Mouse (Mus musculus) kidney, adult 2 months (tissue): ENCODE measurements around the gene Iqck. TPM values are rescaled to one million over a fixed set of nuclear protein-coding genes. Genes with fewer than 3 reads are reported as not detected.
A peak's percentile ranks its signal among the peaks of the same experiment; 100 is the strongest.

Experiments used
- DNase-seq: peaks from one replicate; pipeline ENCODE4 v3.0.0; 2021
- H3K27ac ChIP-seq: fragments of 200-500 bp; 2 replicates; pipeline ENCODE4 v1.5.1; 2012; ENCODE audit warnings: low read depth, low read length, control low read depth, inconsistent platforms; ENCODE audit not compliant: insufficient read depth
- H3K27me3 ChIP-seq: fragments of 200-500 bp; replicated peaks from 2 replicates; pipeline ENCODE4 v1.6.1; 2012; ENCODE audit warnings: mild to moderate bottlenecking, moderate library complexity, low read length, inconsistent platforms; ENCODE audit not compliant: control insufficient read depth, insufficient read depth
- H3K36me3 ChIP-seq: fragments of 200-500 bp; 2 replicates; pipeline ENCODE4 v1.6.1; 2012; ENCODE audit warnings: mild to moderate bottlenecking, moderate library complexity, low read length, inconsistent platforms; ENCODE audit not compliant: control insufficient read depth, insufficient read depth
- H3K4me1 ChIP-seq: fragments of 200-500 bp; 2 replicates; pipeline ENCODE4 v1.6.1; 2011; ENCODE audit warnings: low read length; ENCODE audit not compliant: control insufficient read depth, insufficient read depth
- H3K4me3 ChIP-seq: fragments of 200-500 bp; 2 replicates; pipeline ENCODE4 v1.5.1; 2011; ENCODE audit warnings: mild to moderate bottlenecking, low read depth, low read length, control low read depth; ENCODE audit not compliant: insufficient read depth
- CTCF ChIP-seq: fragments of 200-500 bp; conservative IDR thresholded peaks from 2 replicates; pipeline ENCODE4 v1.5.1; 2011; ENCODE audit warnings: low read depth, mild to moderate bottlenecking, control low read depth, low read length, moderate library complexity, mixed read lengths; ENCODE audit not compliant: insufficient read depth, insufficient read length
- POLR2A ChIP-seq: fragments of 200-500 bp; IDR thresholded peaks from one replicate; pipeline ENCODE4 v1.6.1; 2011; ENCODE audit warnings: low read depth, low read length, control low read depth
- WGBS: fragments of 180-500 bp; shearing (Covaris S2); methylation state at CpG from one replicate; pipeline ENCODE4 v1.1.7; 2018; 5-methylcytosine and 5-hydroxymethylcytosine counted together
- polyA plus RNA-seq: library from polyadenylated mRNA; depleted of rRNA; stranded (reverse); fragments of >200 nt; gene quantifications from 2 replicates; pipeline ENCODE4 v1.2.3, GENCODE M21; 2012; rRNA removed

The Iqck gene
- polyA plus RNA-seq, 1 experiment: 2.0 TPM

- DNase-seq: peak; percentile 86
- no peaks in the 10 kb centered on the region for H3K4me1 ChIP-seq
- 8% methylated on average over 13 of the region's 13 CpGs for WGBS
- no peak overlapping the region for H3K27ac ChIP-seq
- H3K27me3 ChIP-seq: no peaks in the 10 kb centered on the region
- H3K4me3 ChIP-seq: no peak overlapping the region
- H3K36me3 ChIP-seq: no peaks in the 10 kb centered on the region
- TF ChIP-seq POLR2A: no peak
- peak; percentile 98 for TF ChIP-seq CTCF
Observed at GRCm38 (mm10) chr7:118996137-118996837, 140.7 kb downstream of the Iqck start.

GRCm38 (mm10) chr7:118999857-119000256 lies 144.3 kb downstream of the Iqck start:
- 64% methylated on average over 2 of the region's 2 CpGs for WGBS
- Histone ChIP-seq H3K27me3 (no peaks in the 10 kb centered on the region), H3K4me1 (no peaks in the 10 kb centered on the region), H3K4me3 (no peak overlapping the region), H3K27ac (no peak overlapping the region), H3K36me3 (no peaks in the 10 kb centered on the region)
- TF ChIP-seq CTCF (no peak), POLR2A (no peak)
- peak; percentile 53 for DNase-seq

GRCm38 (mm10) chr7:119001965-119002364 lies 146.4 kb downstream of the Iqck start:
- whole genome bisulfite sequencing: 33% methylated on average over 2 of the region's 2 CpGs
- no peak overlapping the region for H3K4me3 ChIP-seq
- no peak overlapping the region for H3K27ac ChIP-seq
- TF ChIP-seq POLR2A: no peak
- no peak for TF ChIP-seq CTCF
- no peak for DNase-seq
- no peaks in the 10 kb centered on the region for H3K4me1 ChIP-seq
- no peaks in the 10 kb centered on the region for H3K36me3 ChIP-seq
- H3K27me3 ChIP-seq: no peaks in the 10 kb centered on the region

- Histone ChIP-seq H3K4me3 (no peak overlapping the region), H3K4me1 (no peaks in the 10 kb centered on the region), H3K36me3 (no peaks in the 10 kb centered on the region), H3K27me3 (no peaks in the 10 kb centered on the region), H3K27ac (no peak overlapping the region)
- WGBS: 19% methylated on average over 2 of the region's 2 CpGs
- DNase-seq: peak; percentile 50
- no peak for TF ChIP-seq CTCF
- no peak for TF ChIP-seq POLR2A
Observed at GRCm38 (mm10) chr7:119002501-119002900, 146.9 kb downstream of the Iqck start.

GRCm38 (mm10) chr7:119010854-119011529 lies 155.4 kb downstream of the Iqck start:
- 16% methylated on average over 5 of the region's 5 CpGs for WGBS
- Histone ChIP-seq H3K4me3 (no peak overlapping the region), H3K27ac (no peak overlapping the region), H3K4me1 (no peaks in the 10 kb centered on the region), H3K36me3 (no peaks in the 10 kb centered on the region), H3K27me3 (no peaks in the 10 kb centered on the region)
- TF ChIP-seq CTCF (peak; percentile 79), POLR2A (no peak)
- peak; percentile 67 for DNase-seq

GRCm38 (mm10) chr7:119015736-119016135 lies 160.2 kb downstream of the Iqck start:
- Histone ChIP-seq H3K4me1 (no peaks in the 10 kb centered on the region), H3K4me3 (no peak overlapping the region), H3K27me3 (no peaks in the 10 kb centered on the region), H3K36me3 (no peaks in the 10 kb centered on the region), H3K27ac (no peak overlapping the region)
- TF ChIP-seq CTCF: peak; percentile 70
- no peak for TF ChIP-seq POLR2A
- peak; percentile 24 for DNase-seq
- 9% methylated on average over 3 of the region's 3 CpGs for WGBS

GRCm38 (mm10) chr7:119019537-119019936 lies 164.0 kb downstream of the Iqck start:
- 19% methylated on average over 4 of the region's 4 CpGs for WGBS
- Histone ChIP-seq H3K27me3 (no peaks in the 10 kb centered on the region), H3K27ac (no peak overlapping the region), H3K4me3 (no peak overlapping the region), H3K4me1 (no peaks in the 10 kb centered on the region), H3K36me3 (no peaks in the 10 kb centered on the region)
- no peak for TF ChIP-seq POLR2A
- TF ChIP-seq CTCF: peak; percentile 74
- DNase-seq: peak; percentile 43

Other genes with a start within 250 kb of the Iqck start
- 172 and 193 TPM in 2 replicates for gene Gde1, start 150.0 kb upstream of the Iqck start, polyA plus RNA-seq
- 2.5 and 2.9 TPM in 2 replicates for gene Ccp110, start 143.2 kb upstream of the Iqck start, polyA plus RNA-seq
- gene Vps35l, start 115.5 kb upstream of the Iqck start, polyA plus RNA-seq: 52.4 and 58.3 TPM in 2 replicates
- 10.0 and 11.8 TPM in 2 replicates for gene Knop1, start 502 bp downstream of the Iqck start, polyA plus RNA-seq
- gene Gprc5b, start 139.5 kb downstream of the Iqck start, polyA plus RNA-seq: 18.9 and 22.6 TPM in 2 replicates